Mouse (Mus musculus): Measurements from ENCODE around the gene Arl5c. TPM values are rescaled to one million over a fixed set of nuclear protein-coding genes. Genes with fewer than 3 reads are reported as not detected.
A peak's percentile ranks its signal among the peaks of the same experiment; 100 is the strongest.

The Arl5c gene
- polyA plus RNA-seq, 1 experiment, result 2.1 TPM

GRCm38 (mm10) chr11:97985727-97986677 is 10.0 kb downstream of the Arl5c start, which contains the start of gene Plxdc1:
TSS of gene Plxdc1 (minus strand) at chr11:97986444.
- Histone ChIP-seq H3K27me3 (ENCODE audit: control insufficient read depth, insufficient read depth, insufficient read length) (no peaks in the 10 kb centered on the region), H3K79me2 (ENCODE audit: control insufficient read depth, insufficient read depth) (no peaks in the 10 kb centered on the region), H3ac (ENCODE audit: control insufficient read depth, insufficient read length) (peak within 1 kb of the TSS; percentile 15), H3K36me3 (ENCODE audit: control insufficient read depth, insufficient read depth) (no peaks in the 10 kb centered on the region), H3K4me2 (ENCODE audit: low read depth) (peak within 1 kb of the TSS; percentile 83), H3K4me3 (peak within 1 kb of the TSS; percentile 41)
- TF ChIP-seq TCF3 (IDR thresholded peaks at IDR 0.05; ENCODE audit: insufficient read length, low read depth) (no peak), MYOD1 (IDR thresholded peaks at IDR 0.05; ENCODE audit: control insufficient read depth in 1 of 3, insufficient read length in 2 of 3, low read depth in 2 of 3) (peak in 1 of 3 experiments; percentile 11), MYOG (IDR thresholded peaks at IDR 0.05; ENCODE audit: control insufficient read depth in 1 of 3, insufficient read depth in 1 of 3, insufficient read length in 2 of 3, low read depth in 2 of 3) (peak in 1 of 3 experiments; percentile 4)

- H3K27me3 ChIP-seq (ENCODE audit: control insufficient read depth, insufficient read depth, insufficient read length), result no peaks in the 10 kb centered on the region
Observed at GRCm38 (mm10) chr11:97983983-97984382, 12.0 kb downstream of the Arl5c start.

GRCm38 (mm10) chr11:97983506-97983905 is 12.5 kb downstream of the Arl5c start:
- Histone ChIP-seq H3K27me3 (ENCODE audit: control insufficient read depth, insufficient read depth, insufficient read length) (no peaks in the 10 kb centered on the region), H3K4me2 (ENCODE audit: low read depth) (no peak overlapping the region), H3K36me3 (ENCODE audit: control insufficient read depth, insufficient read depth) (no peaks in the 10 kb centered on the region), H3K79me2 (ENCODE audit: control insufficient read depth, insufficient read depth) (no peaks in the 10 kb centered on the region), H3ac (ENCODE audit: control insufficient read depth, insufficient read length) (no peak overlapping the region), H3K4me3 (no peak overlapping the region)
- TF ChIP-seq USF1 (IDR thresholded peaks at IDR 0.05; ENCODE audit: low read depth), result no peak

More at GRCm38 (mm10) chr11:97983983-97984382, 12.0 kb downstream of the Arl5c start:
- no peak overlapping the region for H3ac ChIP-seq (ENCODE audit: control insufficient read depth, insufficient read length)
- TF ChIP-seq E2F4 (IDR thresholded peaks at IDR 0.05; ENCODE audit: insufficient read depth) (no peak), POLR2A (IDR thresholded peaks at IDR 0.05; ENCODE audit: insufficient read length, low read depth) (no peak), TCF3 (IDR thresholded peaks at IDR 0.05; ENCODE audit: insufficient read length, low read depth) (no peak), MYOG (IDR thresholded peaks at IDR 0.05; ENCODE audit: control insufficient read depth in 1 of 3, insufficient read depth in 1 of 3, insufficient read length in 2 of 3, low read depth in 2 of 3) (no peak), CEBPB (IDR thresholded peaks at IDR 0.05; ENCODE audit: insufficient read depth, poor library complexity, severe bottlenecking) (no peak), USF1 (IDR thresholded peaks at IDR 0.05; ENCODE audit: low read depth) (no peak), SRF (IDR thresholded peaks at IDR 0.05; ENCODE audit: control insufficient read depth, insufficient read length, low read depth) (no peak), MAX (IDR thresholded peaks at IDR 0.05; ENCODE audit: low read depth) (no peak), MYOD1 (IDR thresholded peaks at IDR 0.05; ENCODE audit: control insufficient read depth in 1 of 3, insufficient read length in 2 of 3, low read depth in 2 of 3) (no peak), POLR2AphosphoS2 (IDR thresholded peaks at IDR 0.05; ENCODE audit: insufficient read length, low read depth) (no peak), TCF12 (IDR thresholded peaks at IDR 0.05; ENCODE audit: insufficient read depth, poor library complexity, severe bottlenecking) (no peak), REST (IDR thresholded peaks at IDR 0.05; ENCODE audit: insufficient read depth, insufficient read length) (no peak)
- no peaks in the 10 kb centered on the region for H3K79me2 ChIP-seq (ENCODE audit: control insufficient read depth, insufficient read depth)
- H3K36me3 ChIP-seq (ENCODE audit: control insufficient read depth, insufficient read depth), result no peaks in the 10 kb centered on the region
- no peak overlapping the region for H3K4me2 ChIP-seq (ENCODE audit: low read depth)
- H3K4me3 ChIP-seq, result no peak overlapping the region

- no peaks in the 10 kb centered on the region for H3K27me3 ChIP-seq (ENCODE audit: control insufficient read depth, insufficient read depth, insufficient read length)
- H3ac ChIP-seq (ENCODE audit: control insufficient read depth, insufficient read length), result no peak overlapping the region
- H3K4me2 ChIP-seq (ENCODE audit: low read depth), result no peak overlapping the region
- no peaks in the 10 kb centered on the region for H3K79me2 ChIP-seq (ENCODE audit: control insufficient read depth, insufficient read depth)
- TF ChIP-seq USF1 (IDR thresholded peaks at IDR 0.05; ENCODE audit: low read depth), result no peak
- no peak for TF ChIP-seq REST (IDR thresholded peaks at IDR 0.05; ENCODE audit: insufficient read depth, insufficient read length)
- no peak for TF ChIP-seq CEBPB (IDR thresholded peaks at IDR 0.05; ENCODE audit: insufficient read depth, poor library complexity, severe bottlenecking)
- no peak for TF ChIP-seq TCF12 (IDR thresholded peaks at IDR 0.05; ENCODE audit: insufficient read depth, poor library complexity, severe bottlenecking)
- TF ChIP-seq MYOD1 (IDR thresholded peaks at IDR 0.05; ENCODE audit: control insufficient read depth in 1 of 3, insufficient read length in 2 of 3, low read depth in 2 of 3), result no peak
- no peaks in the 10 kb centered on the region for H3K36me3 ChIP-seq (ENCODE audit: control insufficient read depth, insufficient read depth)
- H3K4me3 ChIP-seq, result no peak overlapping the region
Observed at GRCm38 (mm10) chr11:97982721-97983120, 13.3 kb downstream of the Arl5c start.

GRCm38 (mm10) chr11:97980531-97980966 is 15.4 kb downstream of the Arl5c start:
- no peaks in the 10 kb centered on the region for H3K27me3 ChIP-seq (ENCODE audit: control insufficient read depth, insufficient read depth, insufficient read length)
- no peak overlapping the region for H3K4me3 ChIP-seq
- peak; percentile 75 for TF ChIP-seq TCF3 (IDR thresholded peaks at IDR 0.05; ENCODE audit: insufficient read length, low read depth)
- TF ChIP-seq MYOD1 (IDR thresholded peaks at IDR 0.05; ENCODE audit: control insufficient read depth in 1 of 3, insufficient read length in 2 of 3, low read depth in 2 of 3), result peak in 2 of 3 experiments; percentile 97 to 98
- no peak for TF ChIP-seq POLR2AphosphoS2 (IDR thresholded peaks at IDR 0.05; ENCODE audit: insufficient read length, low read depth)
- TF ChIP-seq MYOG (IDR thresholded peaks at IDR 0.05; ENCODE audit: control insufficient read depth in 1 of 3, insufficient read depth in 1 of 3, insufficient read length in 2 of 3, low read depth in 2 of 3), result peak; percentile 74 to 99 (median 96)
- TF ChIP-seq TCF12 (IDR thresholded peaks at IDR 0.05; ENCODE audit: insufficient read depth, poor library complexity, severe bottlenecking), result peak; percentile 65
- H3K4me2 ChIP-seq (ENCODE audit: low read depth), result no peak overlapping the region
- H3ac ChIP-seq (ENCODE audit: control insufficient read depth, insufficient read length), result no peak overlapping the region
- H3K36me3 ChIP-seq (ENCODE audit: control insufficient read depth, insufficient read depth), result no peaks in the 10 kb centered on the region
- no peaks in the 10 kb centered on the region for H3K79me2 ChIP-seq (ENCODE audit: control insufficient read depth, insufficient read depth)

Measured in myocyte (in vitro differentiated cells).